Mouse (Mus musculus): ENCODE measurements around the gene Brinp2. TPM values are rescaled to one million over a fixed set of nuclear protein-coding genes. Genes with fewer than 3 reads are reported as not detected.

Brinp2 gene
- total RNA-seq (2023), result not detected

GRCm38 (mm10) chr1:158356051-158356461 lies at the start of gene Brinp2:
TSS of gene Brinp2 (minus strand) at chr1:158356326.

GRCm38 (mm10) chr1:158361964-158362291 lies 5.8 kb upstream of the Brinp2 start, which contains the start of gene Astn1:
TSS of gene Astn1 (plus strand) at chr1:158362273.

Other genes starting within 250 kb of the Brinp2 start
- gene Astn1, start 5.9 kb upstream of the Brinp2 start, total RNA-seq (2023), result not detected